Mouse (Mus musculus) lung, embryonic 16.5 days (tissue): Measurements from ENCODE around the gene Kcne4. TPM values are rescaled to one million over a fixed set of nuclear protein-coding genes. Genes with fewer than 3 reads are reported as not detected.
A peak's percentile ranks its signal among the peaks of the same experiment; 100 is the strongest.
"Not testable (repeated sequence)": the region's sequence is repeated elsewhere in the genome, so short reads cannot be mapped to it uniquely, and the experiment has no call there.

Experiments
- ATAC-seq: fragments of 200-750 bp; cut with Nextera tagmentation; 2 replicates; pipeline ENCODE4 v1.8.0; 2017; ENCODE audit warnings: low read depth, mild to moderate bottlenecking, moderate library complexity
- H3K27ac ChIP-seq: fragments of 300-500 bp; sonication (generic); 2 replicates; pipeline ENCODE4 v1.5.1; 2014; ENCODE audit warnings: mild to moderate bottlenecking, control low read depth, low read length
- H3K27me3 ChIP-seq: fragments of 300-500 bp; sonication (generic); 2 replicates; pipeline ENCODE4 v1.6.1; 2014; ENCODE audit warnings: low read depth, low read length, mixed read lengths; ENCODE audit not compliant: control insufficient read depth, insufficient read depth
- H3K36me3 ChIP-seq: fragments of 300-500 bp; sonication (generic); 2 replicates; pipeline ENCODE4 v1.6.1; 2014; ENCODE audit warnings: low read length; ENCODE audit not compliant: control insufficient read depth, insufficient read depth
- H3K4me1 ChIP-seq: fragments of 300-500 bp; sonication (generic); replicated peaks from 2 replicates; pipeline ENCODE4 v1.6.1; 2014; ENCODE audit warnings: low read length, mixed read lengths; ENCODE audit not compliant: control insufficient read depth, insufficient read depth
- H3K4me2 ChIP-seq: fragments of 300-500 bp; sonication (generic); 2 replicates; pipeline ENCODE4 v1.6.1; 2014; ENCODE audit warnings: low read depth, low read length, control low read depth
- H3K4me3 ChIP-seq: fragments of 300-500 bp; sonication (generic); 2 replicates; pipeline ENCODE4 v1.5.1; 2014; ENCODE audit warnings: mild to moderate bottlenecking, low read length, control low read depth
- H3K9ac ChIP-seq: fragments of 300-500 bp; sonication (generic); 2 replicates; pipeline ENCODE4 v1.6.1; 2014; ENCODE audit warnings: low read length, control low read depth
- H3K9me3 ChIP-seq: fragments of 300-500 bp; sonication (generic); 2 replicates; pipeline ENCODE4 v1.6.1; 2016; ENCODE audit warnings: low read length; ENCODE audit not compliant: control insufficient read depth
- WGBS: fragments of 180-500 bp; shearing (Covaris S2); extraction: QIAGEN DNeasy Blood & Tissue Kit; methylation state at CpG from one replicate; pipeline ENCODE4 v1.1.7; 2014; 5-methylcytosine and 5-hydroxymethylcytosine counted together
- polyA plus RNA-seq: library from polyadenylated mRNA; unstranded; fragments of >200 nt; fragmentation: Nextera tagmentation; extraction: Ambion mirVana; gene quantifications from 2 replicates; pipeline ENCODE4 v1.2.1, GENCODE M21; 2015

Kcne4 gene
- 15.8 and 18.0 TPM in 2 replicates for polyA plus RNA-seq

GRCm38 (mm10) chr1:78816639-78817038, at the start of gene Kcne4:
TSS of gene Kcne4 (plus strand) at chr1:78816758.
- Histone ChIP-seq H3K27me3 (no peaks in the 10 kb centered on the region), H3K27ac (peak within 1 kb of the TSS; percentile 70), H3K4me3 (peak within 1 kb of the TSS; percentile 35), H3K36me3 (no peaks in the 10 kb centered on the region), H3K9ac (peak within 1 kb of the TSS; percentile 55), H3K4me1 (peaks cover 18% of the 10 kb centered on the region), H3K9me3 (no peaks in the 10 kb centered on the region), H3K4me2 (peak within 1 kb of the TSS; percentile 52)
- WGBS, result 45% methylated on average over 10 of the region's 10 CpGs
- ATAC-seq, result peak; percentile 68

- H3K4me3 ChIP-seq, result no peak overlapping the region
- H3K9ac ChIP-seq, result no peak overlapping the region
- no peak overlapping the region for H3K4me2 ChIP-seq
- no peak overlapping the region for H3K27ac ChIP-seq
- 42% methylated on average over 5 of the region's 5 CpGs for WGBS
- no peaks in the 10 kb centered on the region for H3K4me1 ChIP-seq
- ATAC-seq, result peak; percentile 87
- no peaks in the 10 kb centered on the region for H3K27me3 ChIP-seq
- no peaks in the 10 kb centered on the region for H3K9me3 ChIP-seq
- no peaks in the 10 kb centered on the region for H3K36me3 ChIP-seq
Observed at GRCm38 (mm10) chr1:78781899-78782298, 34.7 kb upstream of the Kcne4 start.

- not testable (repeated sequence) for H3K4me1 ChIP-seq, H3K9ac ChIP-seq, ATAC-seq, H3K27ac ChIP-seq, H3K36me3 ChIP-seq, H3K4me3 ChIP-seq, H3K4me2 ChIP-seq, H3K9me3 ChIP-seq, H3K27me3 ChIP-seq
- WGBS, result 69% methylated on average over 9 of the region's 9 CpGs
Observed at GRCm38 (mm10) chr1:78784936-78785335, 31.6 kb upstream of the Kcne4 start.

GRCm38 (mm10) chr1:78789744-78790143, 26.8 kb upstream of the Kcne4 start:
- H3K4me1 ChIP-seq, result no peaks in the 10 kb centered on the region
- no peak overlapping the region for H3K4me2 ChIP-seq
- no peak overlapping the region for H3K4me3 ChIP-seq
- H3K36me3 ChIP-seq, result no peaks in the 10 kb centered on the region
- WGBS, result 39% methylated on average over 1 of the region's 1 CpGs
- no peaks in the 10 kb centered on the region for H3K27me3 ChIP-seq
- no peak overlapping the region for H3K27ac ChIP-seq
- no peak for ATAC-seq
- no peaks in the 10 kb centered on the region for H3K9me3 ChIP-seq
- H3K9ac ChIP-seq, result no peak overlapping the region

GRCm38 (mm10) chr1:78807428-78807827, 9.1 kb upstream of the Kcne4 start:
- no peak for ATAC-seq
- no peak overlapping the region for H3K4me2 ChIP-seq
- no peak overlapping the region for H3K4me3 ChIP-seq
- H3K36me3 ChIP-seq, result no peaks in the 10 kb centered on the region
- H3K27ac ChIP-seq, result no peak overlapping the region
- no peak overlapping the region for H3K9ac ChIP-seq
- H3K27me3 ChIP-seq, result no peaks in the 10 kb centered on the region
- no peaks in the 10 kb centered on the region for H3K9me3 ChIP-seq
- peaks cover 4% of the 10 kb centered on the region for H3K4me1 ChIP-seq

- H3K36me3 ChIP-seq, result no peaks in the 10 kb centered on the region
- H3K9ac ChIP-seq, result no peak overlapping the region
- peaks cover 4% of the 10 kb centered on the region for H3K4me1 ChIP-seq
- no peak overlapping the region for H3K27ac ChIP-seq
- 48% methylated on average over 4 of the region's 4 CpGs for WGBS
- no peaks in the 10 kb centered on the region for H3K27me3 ChIP-seq
- H3K4me2 ChIP-seq, result no peak overlapping the region
- no peak for ATAC-seq
- no peak overlapping the region for H3K4me3 ChIP-seq
- no peaks in the 10 kb centered on the region for H3K9me3 ChIP-seq
Observed at GRCm38 (mm10) chr1:78809819-78810218, 6.7 kb upstream of the Kcne4 start.

- ATAC-seq, result no peak
- no peaks in the 10 kb centered on the region for H3K36me3 ChIP-seq
- no peak overlapping the region for H3K27ac ChIP-seq
- no peaks in the 10 kb centered on the region for H3K9me3 ChIP-seq
- H3K9ac ChIP-seq, result no peak overlapping the region
- no peak overlapping the region for H3K4me2 ChIP-seq
- H3K4me3 ChIP-seq, result no peak overlapping the region
- H3K27me3 ChIP-seq, result no peaks in the 10 kb centered on the region
- peaks cover 4% of the 10 kb centered on the region for H3K4me1 ChIP-seq
- WGBS, result 62% methylated on average over 3 of the region's 3 CpGs
Observed at GRCm38 (mm10) chr1:78810904-78811303, 5.7 kb upstream of the Kcne4 start.

- Histone ChIP-seq H3K27ac (peak overlapping the region; percentile 72), H3K4me1 (peaks cover 6% of the 10 kb centered on the region), H3K4me3 (no peak overlapping the region), H3K9ac (no peak overlapping the region), H3K4me2 (no peak overlapping the region), H3K9me3 (no peaks in the 10 kb centered on the region), H3K36me3 (no peaks in the 10 kb centered on the region), H3K27me3 (no peaks in the 10 kb centered on the region)
- peak; percentile 69 for ATAC-seq
- 24% methylated on average over 10 of the region's 10 CpGs for WGBS
Observed at GRCm38 (mm10) chr1:78811975-78812490, 4.5 kb upstream of the Kcne4 start.

GRCm38 (mm10) chr1:78817756-78818155, 1.2 kb downstream of the Kcne4 start:
- Histone ChIP-seq H3K4me2 (peak overlapping the region; percentile 52), H3K4me3 (peak overlapping the region; percentile 35), H3K27me3 (no peaks in the 10 kb centered on the region), H3K27ac (peak overlapping the region; percentile 91), H3K9me3 (no peaks in the 10 kb centered on the region), H3K4me1 (peaks cover 16% of the 10 kb centered on the region), H3K9ac (peak overlapping the region; percentile 55), H3K36me3 (no peaks in the 10 kb centered on the region)
- no peak for ATAC-seq
- WGBS, result 68% methylated on average over 16 of the region's 16 CpGs
